8 mouse cellular contexts compared by ENCODE assay signal in genomic region chr3:96728634-96729402, GRCm38 (mm10). TPM values are rescaled to one million over a fixed set of nuclear protein-coding genes. Genes with fewer than 3 reads are reported as not detected.
DNase-seq lines count a peak whose midpoint lies in the region; ATAC-seq and TF ChIP-seq lines count a peak whose summit lies in the region.

No protein-coding gene starts in this region.

- 51% methylated on average over 7 of the region's 7 CpGs for WGBS in heart, embryonic 10.5 days
- 59% methylated on average over 7 of the region's 7 CpGs for WGBS in forebrain, embryonic 10.5 days
- WGBS in liver, embryonic 12.5 days (ENCODE audit: insufficient replicate concordance) = 50% methylated on average over 7 of the region's 7 CpGs

- H3K79me2 ChIP-seq in C2C12 (ENCODE audit: control insufficient read depth, insufficient read depth) = peaks cover 88% of the 10 kb centered on the region

- H3K27ac ChIP-seq in heart, embryonic 10.5 days = peak overlapping the region; percentile 91
- peak overlapping the region; percentile 94; the same call in 1 of the 2 replicates for H3K27ac ChIP-seq in forebrain, embryonic 10.5 days
- H3K27ac ChIP-seq in liver, embryonic 12.5 days = peak overlapping the region; percentile 87; the same call in 1 of the 2 replicates

- H3K4me1 ChIP-seq in heart, embryonic 10.5 days = peaks cover 29% of the 10 kb centered on the region
- peaks cover 36% of the 10 kb centered on the region for H3K4me1 ChIP-seq in forebrain, embryonic 10.5 days
- H3K4me1 ChIP-seq in liver, embryonic 12.5 days = peaks cover 46% of the 10 kb centered on the region

- DNase-seq in heart, embryonic 10.5 days (ENCODE audit: low spot score) = peak; percentile 55
- no peak for DNase-seq in heart, adult 9 months (ENCODE audit: low spot score in 2 of 2)
- DNase-seq in forebrain, embryonic 10.5 days (ENCODE audit: extremely low spot score, low spot score) = no peak
- no peak for DNase-seq in retina, postnatal 1 day
- DNase-seq in layer of hippocampus, postnatal 25 days (ENCODE audit: extremely low spot score in 1 of 2, low spot score in 1 of 2) = no peak
- no peak for DNase-seq in cerebellum, postnatal 4 days (ENCODE audit: low spot score in 2 of 2)

- H3K9ac ChIP-seq in liver, embryonic 12.5 days = peak overlapping the region; percentile 86

- H3K27me3 ChIP-seq in heart, embryonic 10.5 days (ENCODE audit: insufficient read depth, poor library complexity, severe bottlenecking) = no peaks in the 10 kb centered on the region
- H3K27me3 ChIP-seq in C2C12 (ENCODE audit: control insufficient read depth, insufficient read depth, insufficient read length) = no peaks in the 10 kb centered on the region
- H3K27me3 ChIP-seq in forebrain, embryonic 10.5 days (ENCODE audit: poor library complexity, severe bottlenecking) = no peaks in the 10 kb centered on the region
- no peaks in the 10 kb centered on the region for H3K27me3 ChIP-seq in liver, embryonic 12.5 days (replicated peaks)

- peaks cover 63% of the 10 kb centered on the region for H3K79me3 ChIP-seq in C2C12 (ENCODE audit: low read depth)

- H3K36me3 ChIP-seq in heart, embryonic 10.5 days = peaks cover 6% of the 10 kb centered on the region
- H3K36me3 ChIP-seq in C2C12 (ENCODE audit: control insufficient read depth, insufficient read depth) = peaks cover 4% of the 10 kb centered on the region
- H3K36me3 ChIP-seq in forebrain, embryonic 10.5 days (replicated peaks) = peaks cover 18% of the 10 kb centered on the region
- H3K36me3 ChIP-seq in liver, embryonic 12.5 days = peaks cover 15% of the 10 kb centered on the region

- peak overlapping the region; percentile 90 for H3K4me3 ChIP-seq in heart, embryonic 10.5 days
- H3K4me3 ChIP-seq in C2C12 (ENCODE audit: insufficient read depth, poor library complexity, severe bottlenecking) = peak overlapping the region; percentile 91
- H3K4me3 ChIP-seq in forebrain, embryonic 10.5 days = peak overlapping the region; percentile 72
- peak overlapping the region; percentile 92 for H3K4me3 ChIP-seq in liver, embryonic 12.5 days

- no peak overlapping the region for H3ac ChIP-seq in C2C12 (ENCODE audit: control insufficient read depth, insufficient read length, low read depth)

- no peaks in the 10 kb centered on the region for H3K9me3 ChIP-seq in heart, embryonic 10.5 days
- no peaks in the 10 kb centered on the region for H3K9me3 ChIP-seq in forebrain, embryonic 10.5 days
- H3K9me3 ChIP-seq in liver, embryonic 12.5 days (replicated peaks) = no peaks in the 10 kb centered on the region

- no peak for TF ChIP-seq CTCF in C2C12 (IDR thresholded peaks at IDR 0.05; ENCODE audit: control insufficient read depth, insufficient read depth, insufficient read length)

- H3K4me2 ChIP-seq in liver, embryonic 12.5 days = peak overlapping the region; percentile 87

- ATAC-seq in liver, embryonic 12.5 days = no peak

TF ChIP-seq in C2C12, 6 proteins besides CTCF, POLR2A, EP300 and RAD21:
- TF ChIP-seq MYOG (IDR thresholded peaks at IDR 0.05; ENCODE audit: control insufficient read depth, extremely low read depth, insufficient read length) (no peak), MYOD1 (IDR thresholded peaks at IDR 0.05; ENCODE audit: control insufficient read depth, insufficient read length, low read depth) (no peak), CEBPB (IDR thresholded peaks at IDR 0.05; ENCODE audit: low read depth) (no peak), MAX (IDR thresholded peaks at IDR 0.05) (no peak), FOSL1 (IDR thresholded peaks at IDR 0.05; ENCODE audit: insufficient read depth, low read length, poor library complexity, severe bottlenecking) (no peak), USF1 (IDR thresholded peaks at IDR 0.05; ENCODE audit: low read depth) (no peak)

RNA-seq across cellular contexts. Expression of gene Rnf115, which starts 1.4 kb away (rescaled TPM):
- polyA plus RNA-seq in heart, embryonic 10.5 days (2016; fragmentation: Nextera tagmentation; extraction: Ambion mirVana) = 47.9 and 59.6 TPM in 2 replicates
- polyA plus RNA-seq in C2C12 (2012; fragmentation: generic; extraction: Trizol) = 13.5 TPM
- polyA plus RNA-seq in forebrain, embryonic 10.5 days (2016; fragmentation: Nextera tagmentation; extraction: Ambion mirVana) = 70.5 and 75.4 TPM in 2 replicates
- polyA plus RNA-seq in liver, embryonic 12.5 days (2016; fragmentation: Nextera tagmentation; extraction: Ambion mirVana) = 38.4 and 40.9 TPM in 2 replicates
- total RNA-seq in layer of hippocampus, postnatal 25 days (2021) = 10 to 100 TPM; 56.0 to 62.3 TPM

RNA-seq across cellular contexts. Expression of gene Polr3c, which starts 1.4 kb away (rescaled TPM):
- polyA plus RNA-seq in heart, embryonic 10.5 days (2016; fragmentation: Nextera tagmentation; extraction: Ambion mirVana) = 37.7 and 41.0 TPM in 2 replicates
- 36.1 TPM for polyA plus RNA-seq in C2C12 (2012; fragmentation: generic; extraction: Trizol)
- polyA plus RNA-seq in forebrain, embryonic 10.5 days (2016; fragmentation: Nextera tagmentation; extraction: Ambion mirVana) = 52.0 and 52.7 TPM in 2 replicates
- 30.1 and 30.9 TPM in 2 replicates for polyA plus RNA-seq in liver, embryonic 12.5 days (2016; fragmentation: Nextera tagmentation; extraction: Ambion mirVana)
- total RNA-seq in layer of hippocampus, postnatal 25 days (2021) = 10 to 100 TPM; 24.7 to 24.9 TPM

RNA-seq across cellular contexts. Expression of gene Nudt17, which starts 20.5 kb away (rescaled TPM):
- 7.1 and 8.5 TPM in 2 replicates for polyA plus RNA-seq in heart, embryonic 10.5 days (2016; fragmentation: Nextera tagmentation; extraction: Ambion mirVana)
- polyA plus RNA-seq in C2C12 (2012; fragmentation: generic; extraction: Trizol) = 3.2 TPM
- 13.7 and 14.1 TPM in 2 replicates for polyA plus RNA-seq in forebrain, embryonic 10.5 days (2016; fragmentation: Nextera tagmentation; extraction: Ambion mirVana)
- 1.4 and 1.5 TPM in 2 replicates for polyA plus RNA-seq in liver, embryonic 12.5 days (2016; fragmentation: Nextera tagmentation; extraction: Ambion mirVana)
- total RNA-seq in layer of hippocampus, postnatal 25 days (2021) = 10 to 100 TPM; 13.2 to 16.7 TPM

RNA-seq across cellular contexts. Expression of gene Pias3, which starts 32.6 kb away (rescaled TPM):
- 41.8 and 43.4 TPM in 2 replicates for polyA plus RNA-seq in heart, embryonic 10.5 days (2016; fragmentation: Nextera tagmentation; extraction: Ambion mirVana)
- polyA plus RNA-seq in C2C12 (2012; fragmentation: generic; extraction: Trizol) = 19.2 TPM
- 45.2 and 49.6 TPM in 2 replicates for polyA plus RNA-seq in forebrain, embryonic 10.5 days (2016; fragmentation: Nextera tagmentation; extraction: Ambion mirVana)
- 10.1 and 11.0 TPM in 2 replicates for polyA plus RNA-seq in liver, embryonic 12.5 days (2016; fragmentation: Nextera tagmentation; extraction: Ambion mirVana)
- total RNA-seq in layer of hippocampus, postnatal 25 days (2021) = 10 to 100 TPM; 24.6 to 27.0 TPM

RNA-seq across cellular contexts. Expression of gene Ankrd35, which starts 58.9 kb away (rescaled TPM):
- 0.14 TPM in 2 replicates for polyA plus RNA-seq in heart, embryonic 10.5 days (2016; fragmentation: Nextera tagmentation; extraction: Ambion mirVana)
- polyA plus RNA-seq in C2C12 (2012; fragmentation: generic; extraction: Trizol) = 0.09 TPM
- polyA plus RNA-seq in forebrain, embryonic 10.5 days (2016; fragmentation: Nextera tagmentation; extraction: Ambion mirVana) = 0.06 and 0.09 TPM in 2 replicates
- polyA plus RNA-seq in liver, embryonic 12.5 days (2016; fragmentation: Nextera tagmentation; extraction: Ambion mirVana) = 0.26 and 0.31 TPM in 2 replicates
- 1 to 10 TPM; 5.3 to 6.2 TPM for total RNA-seq in layer of hippocampus, postnatal 25 days (2021)
